Mouse (Mus musculus) liver, adult 2 months (tissue): ENCODE measurements around the gene Zfp36.

ENCODE experiments used
- CTCF ChIP-seq: fragments of 200-500 bp; IDR thresholded peaks from 2 replicates; pipeline ENCODE4 v1.5.1; 2011; ENCODE audit warnings: low read depth, low read length, control low read depth
- POLR2A ChIP-seq: fragments of 200-500 bp; IDR thresholded peaks from 2 replicates; pipeline ENCODE4 v1.6.1; 2011; ENCODE audit warnings: low read length, control low read depth; ENCODE audit not compliant: insufficient read depth; ENCODE audit errors: extremely low read depth

GRCm38 (mm10) chr7:28401030-28401429 lies 21.0 kb upstream of the Zfp36 start:
- no peak for TF ChIP-seq CTCF
- no peak for TF ChIP-seq POLR2A
